Mouse (Mus musculus): ENCODE results near the gene Hnrnpf. TPM values are rescaled to one million over a fixed set of nuclear protein-coding genes. Genes with fewer than 3 reads are reported as not detected.

Hnrnpf gene
- 100 to 1,000 TPM; 671 to 759 TPM for total RNA-seq (2023)

DNA sequence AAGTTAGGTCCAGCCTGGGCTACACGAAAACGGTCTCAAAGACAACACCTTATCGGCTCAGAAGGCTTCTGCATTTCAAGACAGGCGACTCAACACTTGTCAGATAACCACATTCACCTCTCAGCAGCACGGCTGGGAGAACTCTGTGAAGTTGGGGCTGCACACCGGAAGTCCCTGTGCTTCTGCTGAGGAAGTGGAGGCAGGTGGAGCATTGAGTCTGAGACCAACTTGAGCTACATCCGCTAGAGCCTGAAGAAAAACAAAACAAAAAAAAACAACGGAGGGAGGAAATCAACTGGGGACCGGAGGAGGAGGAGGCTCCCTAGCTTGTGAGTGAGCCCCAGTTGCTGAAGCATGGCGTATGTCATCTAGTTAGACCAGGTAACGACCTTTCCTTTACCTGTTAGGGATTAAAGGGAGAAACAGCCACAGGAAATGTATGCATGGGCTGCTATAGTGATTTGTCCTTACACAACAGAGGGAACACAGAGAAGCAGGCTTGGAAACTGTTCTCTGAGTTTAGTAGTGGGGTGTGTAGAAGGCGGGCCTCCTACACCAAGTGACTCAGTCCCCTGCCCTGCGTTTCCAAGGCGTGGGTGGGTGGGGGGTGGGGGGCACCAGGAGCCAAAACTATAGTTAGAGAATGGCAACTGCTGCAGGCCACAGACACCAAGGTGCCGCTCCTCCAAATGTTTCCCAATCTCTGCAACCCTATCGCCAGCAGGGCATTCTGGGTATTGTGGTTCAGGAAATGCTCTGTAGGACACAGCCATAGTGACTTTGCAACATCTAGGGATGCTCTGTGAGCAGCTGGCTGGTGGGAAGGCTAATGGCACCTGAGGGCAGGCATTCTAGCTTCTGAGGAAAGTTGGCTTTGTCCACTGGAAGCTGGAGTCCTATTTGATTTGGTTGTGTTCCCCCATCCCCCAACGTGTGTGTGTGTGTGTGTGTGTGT lies at the start of gene Hnrnpf:
Gene Hnrnpf (plus strand): TSS at position 199 of the 955 bp plus-strand sequence.

DNA sequence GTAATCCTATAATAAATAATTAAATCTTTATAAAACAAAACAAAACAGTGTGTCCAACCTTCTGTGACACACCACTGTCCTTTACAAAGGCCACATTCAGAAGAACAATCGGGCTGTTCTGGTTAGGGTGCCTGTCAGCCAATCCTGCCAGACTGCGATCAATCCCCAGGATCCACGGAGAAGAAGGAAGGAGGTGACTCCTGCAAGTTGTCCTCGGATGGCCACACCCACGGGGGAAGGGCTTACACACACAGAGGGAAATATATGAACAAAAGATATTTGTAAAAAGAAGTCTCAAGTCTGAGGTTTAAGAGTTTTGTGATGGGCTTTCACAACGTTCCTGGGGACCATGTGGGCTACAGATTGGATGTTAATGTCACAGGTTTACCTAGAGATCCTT lies 38.3 kb upstream of the Hnrnpf start, which contains the start of gene Zfp239:
Gene Zfp239 (plus strand): TSS at position 253 of the 400 bp plus-strand sequence.

DNA sequence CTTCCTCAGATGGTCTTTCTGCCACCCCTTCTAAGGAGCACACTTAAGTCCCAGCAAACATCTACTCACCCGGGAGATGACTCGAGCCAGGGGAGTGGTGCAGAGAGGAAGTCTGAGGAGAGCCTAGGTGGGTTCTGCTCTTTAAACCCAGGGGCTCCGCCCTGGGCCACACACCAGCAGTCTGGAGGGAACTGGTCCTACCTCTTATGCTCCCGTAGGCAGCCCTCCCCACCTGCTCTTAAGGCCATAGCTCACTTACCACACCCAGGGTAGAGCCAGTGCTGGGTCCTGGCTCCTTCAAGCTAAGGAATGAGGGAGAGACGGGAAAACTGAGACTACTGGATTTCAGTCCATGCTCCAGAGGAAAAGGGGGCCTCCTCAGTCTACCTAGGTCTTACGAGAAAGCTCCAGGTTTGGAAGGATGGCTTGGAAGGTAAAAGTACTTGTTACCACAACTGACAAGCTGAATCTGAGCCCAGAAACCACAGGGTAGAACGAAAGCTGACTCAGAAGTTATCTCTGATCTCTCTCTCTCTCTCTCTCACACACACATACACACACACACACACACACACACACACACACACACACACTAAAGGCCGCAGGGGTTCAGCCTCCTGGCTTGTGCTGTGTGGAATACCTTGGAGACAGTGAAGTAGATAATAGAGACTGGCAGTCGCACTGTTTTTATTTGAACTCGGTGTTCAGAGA lies 37.3 kb downstream of the Hnrnpf start, which contains the start of gene Fxyd4:
Gene Fxyd4 (minus strand): TSS at position 471 of the 711 bp plus-strand sequence.

Other genes with a start within 250 kb of the Hnrnpf start
- gene Zfp637, start 59.1 kb upstream of the Hnrnpf start, total RNA-seq (2023): 10 to 100 TPM; 16.3 to 19.0 TPM
- gene Zfp239, start 38.2 kb upstream of the Hnrnpf start, total RNA-seq (2023): 1 to 10 TPM; 3.6 to 4.5 TPM
- under 1 TPM in 1 of 2 experiments, not detected in 1; 0.96 TPM for gene Fxyd4, start 37.4 kb downstream of the Hnrnpf start, total RNA-seq (2023)
- gene Rasgef1a, start 111.1 kb downstream of the Hnrnpf start, total RNA-seq (2023): under 1 TPM; 0.30 to 0.49 TPM
- 10 to 100 TPM; 17.8 to 20.6 TPM for gene Csgalnact2, start 238.8 kb downstream of the Hnrnpf start, total RNA-seq (2023)

All from B cell, adult 67 days (primary cell).